Mouse (Mus musculus): ENCODE measurements at regions not wholly inside any gene's neighbourhood (a gene's known extent, or its start where the extent isn't known, plus 50 kb on each side); places are given as distances from the start of the nearest gene placed in this dataset.

DNA sequence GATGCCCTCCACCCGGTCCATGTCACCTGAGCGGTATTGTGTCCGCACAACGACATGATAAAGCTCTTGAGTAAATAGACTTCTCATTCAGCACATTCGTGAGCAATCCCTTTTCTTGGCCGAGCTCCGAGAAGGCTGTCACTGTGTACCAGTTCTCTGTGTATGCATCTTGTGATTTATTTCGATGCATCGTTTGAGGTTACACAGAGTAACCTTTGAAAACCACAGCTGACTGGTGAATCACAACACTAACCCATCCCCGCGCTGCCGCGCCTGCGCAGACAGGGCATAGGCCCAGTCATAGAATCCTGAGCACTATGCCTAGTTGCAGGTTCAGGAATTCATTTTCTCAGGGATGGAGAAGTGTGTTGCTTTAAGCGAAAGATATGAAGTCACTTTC is 201.4 kb downstream of the Med10 start:
- TF ChIP-seq CTCF (IDR thresholded peaks at IDR 0.05; ENCODE audit: control insufficient read depth, insufficient read depth, insufficient replicate concordance, low read depth, low read length), result no peak
- TF ChIP-seq POLR2A (IDR thresholded peaks at IDR 0.05; ENCODE audit: control insufficient read depth, low read depth, low read length), result no peak

GRCm38 (mm10) chr13:70012123-70012522 is 209.9 kb downstream of the Med10 start:
- Histone ChIP-seq H3K27me3 (ENCODE audit: control insufficient read depth, insufficient read depth, low read length) (no peaks in the 10 kb centered on the region), H3K4me3 (ENCODE audit: control insufficient read depth, low read depth, low read length) (no peak overlapping the region), H3K36me3 (ENCODE audit: control insufficient read depth, insufficient read depth, low read length) (no peaks in the 10 kb centered on the region), H3K27ac (ENCODE audit: control insufficient read depth, insufficient read depth, low read depth, low read length) (no peak overlapping the region), H3K4me1 (ENCODE audit: control insufficient read depth, insufficient read depth, low read length) (no peaks in the 10 kb centered on the region)
- no peak for TF ChIP-seq CTCF (IDR thresholded peaks at IDR 0.05; ENCODE audit: control insufficient read depth, insufficient read depth, insufficient replicate concordance, low read depth, low read length)
- TF ChIP-seq POLR2A (IDR thresholded peaks at IDR 0.05; ENCODE audit: control insufficient read depth, low read depth, low read length), result no peak

More for the DNA sequence above, 201.4 kb downstream of the Med10 start:
- Histone ChIP-seq H3K27me3 (ENCODE audit: control insufficient read depth, insufficient read depth, low read length) (no peaks in the 10 kb centered on the region), H3K36me3 (ENCODE audit: control insufficient read depth, insufficient read depth, low read length) (no peaks in the 10 kb centered on the region), H3K4me3 (ENCODE audit: control insufficient read depth, low read depth, low read length) (peak overlapping the region; percentile 48), H3K27ac (ENCODE audit: control insufficient read depth, insufficient read depth, low read depth, low read length) (no peak overlapping the region), H3K4me1 (ENCODE audit: control insufficient read depth, insufficient read depth, low read length) (peaks cover 3% of the 10 kb centered on the region)

GRCm38 (mm10) chr13:70015183-70015582 is 213.0 kb downstream of the Med10 start:
- TF ChIP-seq POLR2A (IDR thresholded peaks at IDR 0.05; ENCODE audit: control insufficient read depth, low read depth, low read length) (no peak), CTCF (IDR thresholded peaks at IDR 0.05; ENCODE audit: control insufficient read depth, insufficient read depth, insufficient replicate concordance, low read depth, low read length) (no peak)
- Histone ChIP-seq H3K27ac (ENCODE audit: control insufficient read depth, insufficient read depth, low read depth, low read length) (no peak overlapping the region), H3K4me1 (ENCODE audit: control insufficient read depth, insufficient read depth, low read length) (no peaks in the 10 kb centered on the region)

DNA sequence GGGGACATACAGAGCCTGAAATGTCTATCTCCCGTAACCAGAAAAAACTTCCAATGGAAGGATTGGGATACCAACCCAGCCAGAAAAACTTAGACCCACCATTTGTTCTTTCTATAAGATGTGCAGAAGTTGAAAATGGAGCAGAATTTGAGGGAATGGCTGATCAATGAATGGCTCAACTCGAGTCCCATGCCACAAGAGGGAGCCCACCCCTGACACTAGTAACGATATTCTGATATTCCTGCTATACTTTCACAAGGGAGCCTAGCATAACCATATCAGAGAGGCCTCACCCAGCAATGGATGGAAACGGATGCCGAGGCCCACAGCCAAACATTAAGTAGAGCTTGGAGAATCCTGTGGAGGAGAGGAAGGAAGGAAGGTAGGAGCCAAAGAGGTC is 215.3 kb downstream of the Med10 start:
- H3K4me1 ChIP-seq (ENCODE audit: control insufficient read depth, insufficient read depth, low read length), result no peaks in the 10 kb centered on the region
- no peak overlapping the region for H3K27ac ChIP-seq (ENCODE audit: control insufficient read depth, insufficient read depth, low read depth, low read length)
- no peaks in the 10 kb centered on the region for H3K27me3 ChIP-seq (ENCODE audit: control insufficient read depth, insufficient read depth, low read length)
- TF ChIP-seq CTCF (IDR thresholded peaks at IDR 0.05; ENCODE audit: control insufficient read depth, insufficient read depth, insufficient replicate concordance, low read depth, low read length) (no peak), POLR2A (IDR thresholded peaks at IDR 0.05; ENCODE audit: control insufficient read depth, low read depth, low read length) (no peak)
- no peaks in the 10 kb centered on the region for H3K36me3 ChIP-seq (ENCODE audit: control insufficient read depth, insufficient read depth, low read length)
- no peak overlapping the region for H3K4me3 ChIP-seq (ENCODE audit: control insufficient read depth, low read depth, low read length)

More at GRCm38 (mm10) chr13:70015183-70015582, 213.0 kb downstream of the Med10 start:
- H3K36me3 ChIP-seq (ENCODE audit: control insufficient read depth, insufficient read depth, low read length), result no peaks in the 10 kb centered on the region
- H3K27me3 ChIP-seq (ENCODE audit: control insufficient read depth, insufficient read depth, low read length), result no peaks in the 10 kb centered on the region
- no peak overlapping the region for H3K4me3 ChIP-seq (ENCODE audit: control insufficient read depth, low read depth, low read length)

DNA sequence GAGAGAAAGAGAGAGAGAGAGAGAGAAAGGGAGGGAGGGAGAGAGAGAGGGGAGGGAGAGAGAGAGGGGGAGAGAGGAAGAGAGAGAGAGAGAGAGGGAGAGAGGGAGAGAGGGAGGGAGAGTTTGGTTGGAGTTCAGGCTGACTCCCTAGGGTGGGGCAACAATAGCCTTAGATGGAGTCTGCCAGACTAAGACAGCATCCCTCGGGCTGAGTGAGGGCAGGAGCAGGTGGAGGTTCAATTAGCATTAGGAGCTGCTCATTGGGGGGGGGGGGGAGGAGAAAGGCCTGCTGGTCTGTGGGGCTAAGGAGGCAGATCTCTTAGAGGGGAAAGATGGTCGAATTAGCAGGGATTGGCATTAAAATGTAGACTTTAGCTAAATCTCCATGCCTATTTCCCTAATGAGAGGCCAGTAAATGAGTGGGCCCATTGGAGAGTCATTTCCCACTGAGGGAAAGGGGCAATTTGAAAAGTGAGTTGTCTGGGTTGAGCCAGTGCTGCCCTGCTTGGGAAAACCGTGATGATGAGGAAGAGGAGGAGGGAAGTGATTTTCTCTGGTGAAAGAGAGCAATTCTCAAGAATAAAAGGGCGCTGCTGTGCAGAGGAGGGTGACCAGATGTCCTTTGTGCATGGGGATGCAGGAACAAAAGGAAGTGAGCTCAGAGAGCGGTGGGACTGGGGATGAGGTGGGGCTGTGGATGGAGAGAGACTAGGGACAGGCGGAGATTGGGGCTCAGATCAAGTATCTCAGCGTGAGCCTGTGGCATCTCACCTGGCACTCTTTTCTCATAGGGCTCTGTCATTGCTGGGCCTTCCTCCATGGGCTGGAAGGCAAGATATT is 218.0 kb downstream of the Med10 start:
- H3K4me1 ChIP-seq (ENCODE audit: control insufficient read depth, insufficient read depth, low read length), result no peaks in the 10 kb centered on the region
- H3K4me3 ChIP-seq (ENCODE audit: control insufficient read depth, low read depth, low read length), result no peak overlapping the region
- H3K36me3 ChIP-seq (ENCODE audit: control insufficient read depth, insufficient read depth, low read length), result no peaks in the 10 kb centered on the region
- no peak overlapping the region for H3K27ac ChIP-seq (ENCODE audit: control insufficient read depth, insufficient read depth, low read depth, low read length)
- H3K27me3 ChIP-seq (ENCODE audit: control insufficient read depth, insufficient read depth, low read length), result no peaks in the 10 kb centered on the region
- no peak for TF ChIP-seq POLR2A (IDR thresholded peaks at IDR 0.05; ENCODE audit: control insufficient read depth, low read depth, low read length)
- TF ChIP-seq CTCF (IDR thresholded peaks at IDR 0.05; ENCODE audit: control insufficient read depth, insufficient read depth, insufficient replicate concordance, low read depth, low read length), result no peak

DNA sequence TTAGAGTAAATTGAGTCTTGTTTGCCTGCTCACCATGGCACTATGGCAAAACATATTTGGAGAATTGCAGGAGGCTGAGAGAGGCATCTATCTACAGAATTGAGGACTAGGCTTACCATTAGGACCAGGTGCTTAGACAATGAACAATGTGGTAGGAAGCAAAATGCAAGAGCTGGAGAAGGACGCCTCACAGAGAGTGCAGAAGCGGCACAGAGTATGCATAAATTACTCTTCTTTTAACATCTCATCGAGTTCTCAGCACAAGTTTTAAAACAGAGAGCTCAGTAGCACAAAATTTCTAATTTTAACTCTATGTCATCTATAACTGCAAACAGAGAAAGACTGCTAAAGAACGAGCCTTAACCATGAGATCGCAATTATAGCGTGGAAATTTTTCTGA is 231.1 kb downstream of the Med10 start:
- TF ChIP-seq POLR2A (IDR thresholded peaks at IDR 0.05; ENCODE audit: control insufficient read depth, low read depth, low read length) (no peak), CTCF (IDR thresholded peaks at IDR 0.05; ENCODE audit: control insufficient read depth, insufficient read depth, insufficient replicate concordance, low read depth, low read length) (no peak)
- Histone ChIP-seq H3K27me3 (ENCODE audit: control insufficient read depth, insufficient read depth, low read length) (no peaks in the 10 kb centered on the region), H3K4me3 (ENCODE audit: control insufficient read depth, low read depth, low read length) (no peak overlapping the region)

DNA sequence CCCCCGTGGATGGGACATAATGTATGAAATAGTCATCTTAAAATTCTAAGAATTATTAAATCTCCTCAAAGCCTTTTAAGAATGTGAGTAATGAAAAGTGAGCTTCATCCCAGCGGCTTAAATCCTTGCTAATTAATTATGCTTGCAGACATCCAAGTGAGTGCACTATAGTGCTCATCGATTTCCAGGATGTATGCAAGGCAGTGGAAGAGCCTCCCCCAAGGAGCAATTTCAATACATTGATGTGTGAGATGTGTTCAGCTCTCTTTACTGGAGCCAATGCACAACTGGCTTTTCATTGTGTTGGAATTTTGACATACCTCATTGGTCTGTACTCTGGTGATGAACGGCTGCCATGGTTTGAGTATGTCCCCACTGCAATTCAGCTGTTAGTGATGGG is 231.6 kb downstream of the Med10 start:
- no peaks in the 10 kb centered on the region for H3K4me1 ChIP-seq (ENCODE audit: control insufficient read depth, insufficient read depth, low read length)

More for the DNA sequence above, 231.1 kb downstream of the Med10 start:
- no peaks in the 10 kb centered on the region for H3K4me1 ChIP-seq (ENCODE audit: control insufficient read depth, insufficient read depth, low read length)
- H3K27ac ChIP-seq (ENCODE audit: control insufficient read depth, insufficient read depth, low read depth, low read length), result no peak overlapping the region
- H3K36me3 ChIP-seq (ENCODE audit: control insufficient read depth, insufficient read depth, low read length), result no peaks in the 10 kb centered on the region

More for the DNA sequence above, 231.6 kb downstream of the Med10 start:
- Histone ChIP-seq H3K4me3 (ENCODE audit: control insufficient read depth, low read depth, low read length) (no peak overlapping the region), H3K36me3 (ENCODE audit: control insufficient read depth, insufficient read depth, low read length) (no peaks in the 10 kb centered on the region), H3K27ac (ENCODE audit: control insufficient read depth, insufficient read depth, low read depth, low read length) (no peak overlapping the region), H3K27me3 (ENCODE audit: control insufficient read depth, insufficient read depth, low read length) (no peaks in the 10 kb centered on the region)
- no peak for TF ChIP-seq CTCF (IDR thresholded peaks at IDR 0.05; ENCODE audit: control insufficient read depth, insufficient read depth, insufficient replicate concordance, low read depth, low read length)
- no peak for TF ChIP-seq POLR2A (IDR thresholded peaks at IDR 0.05; ENCODE audit: control insufficient read depth, low read depth, low read length)
